Mouse (Mus musculus): ENCODE results near the gene Kcne3. TPM values are rescaled to one million over a fixed set of nuclear protein-coding genes. Genes with fewer than 3 reads are reported as not detected.

The Kcne3 gene
- polyA plus RNA-seq, 1 experiment = 193 TPM

DNA sequence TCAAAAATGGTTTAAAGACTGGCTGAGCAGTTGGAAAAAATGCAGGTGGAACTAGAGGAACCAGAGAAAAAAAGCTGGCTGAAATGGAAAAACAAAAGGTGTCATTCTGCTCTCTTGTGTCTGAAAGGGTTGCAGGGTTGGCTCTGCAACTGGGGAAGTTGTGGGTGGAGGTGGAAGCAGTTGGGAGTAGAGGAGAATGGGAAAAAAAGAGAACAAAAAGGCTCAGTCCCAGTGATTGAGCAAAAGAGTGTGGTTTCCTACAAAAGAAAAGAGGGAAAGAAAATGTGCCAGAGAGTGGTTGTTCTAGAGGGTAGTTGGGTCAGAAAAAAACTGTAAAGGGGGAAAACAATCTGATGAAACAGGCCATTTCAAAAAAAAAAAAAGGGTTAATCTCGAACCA lies 35.7 kb upstream of the Kcne3 start:
- Histone ChIP-seq H3K36me3 (ENCODE audit: control insufficient read depth, insufficient read depth, low read length) (no peaks in the 10 kb centered on the region), H3K4me3 (ENCODE audit: control insufficient read depth, low read depth, low read length) (no peak overlapping the region), H3K27me3 (ENCODE audit: control insufficient read depth, insufficient read depth, low read length) (no peaks in the 10 kb centered on the region), H3K27ac (ENCODE audit: control insufficient read depth, insufficient read depth, low read depth, low read length) (no peak overlapping the region), H3K4me1 (ENCODE audit: control insufficient read depth, insufficient read depth, low read length) (peaks cover 3% of the 10 kb centered on the region)
- no peak for TF ChIP-seq CTCF (IDR thresholded peaks at IDR 0.05; ENCODE audit: control insufficient read depth, insufficient read depth, insufficient replicate concordance, low read depth, low read length)
- TF ChIP-seq POLR2A (IDR thresholded peaks at IDR 0.05; ENCODE audit: control insufficient read depth, low read depth, low read length) = no peak

DNA sequence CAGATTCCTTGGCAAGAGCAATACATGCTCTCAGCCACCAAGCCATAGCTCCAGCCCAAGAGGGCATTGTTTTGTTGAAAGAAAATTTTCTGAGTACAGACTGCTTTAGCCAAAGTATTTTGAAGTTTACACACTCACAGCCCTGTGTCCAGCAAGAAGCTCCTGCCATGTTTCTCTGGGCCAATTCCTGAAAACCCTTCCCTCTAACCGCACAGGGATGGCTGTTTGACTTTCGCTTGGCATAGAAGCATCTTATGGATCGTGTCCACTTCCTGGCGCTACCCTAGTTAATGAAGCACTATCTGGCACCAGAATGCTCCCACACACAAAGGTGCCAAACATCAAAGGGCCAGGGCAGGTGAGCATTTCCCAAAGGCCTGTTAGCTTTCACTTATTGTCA lies 27.7 kb upstream of the Kcne3 start:
- H3K36me3 ChIP-seq (ENCODE audit: control insufficient read depth, insufficient read depth, low read length) = no peaks in the 10 kb centered on the region
- TF ChIP-seq POLR2A (IDR thresholded peaks at IDR 0.05; ENCODE audit: control insufficient read depth, low read depth, low read length) (no peak), CTCF (IDR thresholded peaks at IDR 0.05; ENCODE audit: control insufficient read depth, insufficient read depth, insufficient replicate concordance, low read depth, low read length) (no peak)
- peak overlapping the region; percentile 45; the same call in 1 of the 2 replicates for H3K4me3 ChIP-seq (ENCODE audit: control insufficient read depth, low read depth, low read length)
- no peak overlapping the region for H3K27ac ChIP-seq (ENCODE audit: control insufficient read depth, insufficient read depth, low read depth, low read length)
- no peaks in the 10 kb centered on the region for H3K27me3 ChIP-seq (ENCODE audit: control insufficient read depth, insufficient read depth, low read length)
- H3K4me1 ChIP-seq (ENCODE audit: control insufficient read depth, insufficient read depth, low read length) = peaks cover 7% of the 10 kb centered on the region

DNA sequence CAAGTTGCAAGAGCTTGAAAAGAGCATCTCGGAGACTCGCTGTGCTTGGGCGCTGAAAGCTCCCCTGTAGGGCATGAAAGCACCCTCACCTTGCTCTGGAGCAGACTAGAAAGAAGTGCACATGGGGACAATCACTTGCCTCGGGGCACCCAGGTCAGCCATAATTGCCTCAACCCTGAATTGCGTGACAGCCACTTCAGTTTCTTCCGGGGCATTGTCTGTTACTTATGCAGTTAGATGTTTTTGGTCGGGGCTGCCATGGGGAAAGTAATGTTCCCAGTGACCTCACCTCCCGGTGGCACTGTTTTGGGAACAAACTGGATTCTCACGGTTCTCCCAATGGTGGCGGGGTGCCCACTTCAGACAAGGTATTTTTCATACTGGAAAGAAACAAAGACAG lies 26.2 kb upstream of the Kcne3 start:
- Histone ChIP-seq H3K27ac (ENCODE audit: control insufficient read depth, insufficient read depth, low read depth, low read length) (no peak overlapping the region), H3K4me1 (ENCODE audit: control insufficient read depth, insufficient read depth, low read length) (peaks cover 7% of the 10 kb centered on the region), H3K36me3 (ENCODE audit: control insufficient read depth, insufficient read depth, low read length) (no peaks in the 10 kb centered on the region), H3K4me3 (ENCODE audit: control insufficient read depth, low read depth, low read length) (peak overlapping the region; percentile 63), H3K27me3 (ENCODE audit: control insufficient read depth, insufficient read depth, low read length) (no peaks in the 10 kb centered on the region)
- TF ChIP-seq CTCF (IDR thresholded peaks at IDR 0.05; ENCODE audit: control insufficient read depth, insufficient read depth, insufficient replicate concordance, low read depth, low read length) (no peak), POLR2A (IDR thresholded peaks at IDR 0.05; ENCODE audit: control insufficient read depth, low read depth, low read length) (no peak)

DNA sequence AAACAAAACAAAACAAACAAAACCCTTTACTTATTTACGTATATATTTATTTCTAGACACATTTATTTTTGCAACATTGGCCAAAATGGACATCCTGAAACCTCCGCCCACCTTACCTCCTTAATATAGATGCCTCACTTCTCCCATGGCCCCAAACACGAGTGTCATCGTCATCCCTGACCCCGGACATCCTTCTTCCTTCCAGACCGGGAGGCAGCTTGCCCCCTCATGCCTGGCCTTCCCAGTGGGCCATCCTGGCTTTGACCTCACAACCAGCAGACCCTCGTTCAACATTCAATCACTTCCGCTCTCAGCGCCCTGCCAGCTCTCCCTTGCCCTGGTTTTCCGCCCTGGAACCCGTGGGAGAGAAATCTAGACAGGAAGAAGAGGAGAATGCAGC lies 25.7 kb upstream of the Kcne3 start:
- Histone ChIP-seq H3K36me3 (ENCODE audit: control insufficient read depth, insufficient read depth, low read length) (no peaks in the 10 kb centered on the region), H3K27me3 (ENCODE audit: control insufficient read depth, insufficient read depth, low read length) (no peaks in the 10 kb centered on the region)
- TF ChIP-seq POLR2A (IDR thresholded peaks at IDR 0.05; ENCODE audit: control insufficient read depth, low read depth, low read length) (no peak), CTCF (IDR thresholded peaks at IDR 0.05; ENCODE audit: control insufficient read depth, insufficient read depth, insufficient replicate concordance, low read depth, low read length) (no peak)

DNA sequence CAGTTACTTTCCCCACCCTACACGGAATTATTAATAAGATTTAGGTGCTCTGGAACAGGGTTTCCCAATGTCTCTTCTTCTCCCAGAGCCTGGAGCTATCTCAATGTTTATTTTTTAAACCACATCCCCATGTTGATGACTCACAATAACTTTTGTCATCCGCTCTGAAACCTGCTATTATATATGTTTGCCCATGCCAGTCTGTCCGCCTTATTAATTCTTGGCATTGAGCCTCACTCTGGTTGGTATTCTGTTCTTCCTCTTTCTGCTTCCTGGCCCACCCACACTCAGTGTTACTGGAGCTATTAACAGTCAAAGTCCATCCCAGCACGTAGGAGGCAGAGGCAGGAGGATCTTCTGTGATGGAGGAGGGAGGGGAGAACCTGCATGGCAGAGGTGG lies 18.6 kb upstream of the Kcne3 start:
- Histone ChIP-seq H3K4me1 (ENCODE audit: control insufficient read depth, insufficient read depth, low read length) (peaks cover 13% of the 10 kb centered on the region), H3K27me3 (ENCODE audit: control insufficient read depth, insufficient read depth, low read length) (no peaks in the 10 kb centered on the region), H3K4me3 (ENCODE audit: control insufficient read depth, low read depth, low read length) (no peak overlapping the region), H3K36me3 (ENCODE audit: control insufficient read depth, insufficient read depth, low read length) (no peaks in the 10 kb centered on the region), H3K27ac (ENCODE audit: control insufficient read depth, insufficient read depth, low read depth, low read length) (no peak overlapping the region)
- TF ChIP-seq POLR2A (IDR thresholded peaks at IDR 0.05; ENCODE audit: control insufficient read depth, low read depth, low read length) (no peak), CTCF (IDR thresholded peaks at IDR 0.05; ENCODE audit: control insufficient read depth, insufficient read depth, insufficient replicate concordance, low read depth, low read length) (no peak)

More for the DNA sequence above, 25.7 kb upstream of the Kcne3 start:
- peak overlapping the region; percentile 3 for H3K4me3 ChIP-seq (ENCODE audit: control insufficient read depth, low read depth, low read length)
- H3K27ac ChIP-seq (ENCODE audit: control insufficient read depth, insufficient read depth, low read depth, low read length) = no peak overlapping the region
- peaks cover 7% of the 10 kb centered on the region for H3K4me1 ChIP-seq (ENCODE audit: control insufficient read depth, insufficient read depth, low read length)

DNA sequence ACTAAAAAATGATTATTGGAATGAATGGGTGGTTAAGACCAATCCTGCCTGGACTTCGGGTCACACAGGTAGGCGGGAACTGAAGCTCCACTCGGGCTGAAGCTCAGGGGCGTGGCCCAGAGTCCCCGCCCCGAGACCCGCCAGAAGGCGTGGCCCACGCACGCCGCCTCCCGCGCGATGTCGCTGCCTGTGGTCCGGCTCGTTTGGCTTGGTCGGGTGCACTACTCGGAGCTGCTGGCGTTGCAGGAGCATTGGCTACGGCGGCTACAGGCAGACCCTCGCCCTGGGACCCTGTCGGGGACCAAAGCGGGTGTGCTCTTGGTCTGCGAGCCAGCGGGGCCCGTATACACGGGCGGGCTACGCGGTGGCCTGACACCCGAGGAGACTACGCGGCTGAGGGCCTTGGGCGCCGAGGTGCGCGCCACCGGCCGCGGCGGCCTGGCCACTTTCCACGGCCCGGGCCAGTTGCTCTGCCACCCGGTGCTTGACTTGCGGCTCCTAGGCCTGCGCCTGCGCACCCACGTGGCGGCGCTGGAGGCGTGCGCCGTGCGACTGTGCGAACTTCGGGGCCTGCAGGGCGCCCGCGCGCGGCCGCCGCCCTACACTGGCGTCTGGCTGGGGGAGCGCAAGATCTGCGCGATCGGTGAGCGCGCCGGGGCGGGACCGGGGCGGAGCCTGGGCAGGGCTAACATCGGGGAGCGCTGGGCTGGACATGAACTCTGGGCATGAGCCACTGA lies 17.0 kb upstream of the Kcne3 start, which contains the start of gene Lipt2:
TSS of gene Lipt2 (plus strand) at position 173 of the 737 bp plus-strand sequence.
- H3K4me1 ChIP-seq (ENCODE audit: control insufficient read depth, insufficient read depth, low read length) = peaks cover 13% of the 10 kb centered on the region
- peak within 1 kb of the TSS; percentile 97 for H3K4me3 ChIP-seq (ENCODE audit: control insufficient read depth, low read depth, low read length)
- no peak for TF ChIP-seq CTCF (IDR thresholded peaks at IDR 0.05; ENCODE audit: control insufficient read depth, insufficient read depth, insufficient replicate concordance, low read depth, low read length)
- peak; percentile 72; the same call in 1 of the 2 replicates for TF ChIP-seq POLR2A (IDR thresholded peaks at IDR 0.05; ENCODE audit: control insufficient read depth, low read depth, low read length)
- H3K36me3 ChIP-seq (ENCODE audit: control insufficient read depth, insufficient read depth, low read length) = no peaks in the 10 kb centered on the region
- no peaks in the 10 kb centered on the region for H3K27me3 ChIP-seq (ENCODE audit: control insufficient read depth, insufficient read depth, low read length)
- H3K27ac ChIP-seq (ENCODE audit: control insufficient read depth, insufficient read depth, low read depth, low read length) = peak within 1 kb of the TSS; percentile 95

DNA sequence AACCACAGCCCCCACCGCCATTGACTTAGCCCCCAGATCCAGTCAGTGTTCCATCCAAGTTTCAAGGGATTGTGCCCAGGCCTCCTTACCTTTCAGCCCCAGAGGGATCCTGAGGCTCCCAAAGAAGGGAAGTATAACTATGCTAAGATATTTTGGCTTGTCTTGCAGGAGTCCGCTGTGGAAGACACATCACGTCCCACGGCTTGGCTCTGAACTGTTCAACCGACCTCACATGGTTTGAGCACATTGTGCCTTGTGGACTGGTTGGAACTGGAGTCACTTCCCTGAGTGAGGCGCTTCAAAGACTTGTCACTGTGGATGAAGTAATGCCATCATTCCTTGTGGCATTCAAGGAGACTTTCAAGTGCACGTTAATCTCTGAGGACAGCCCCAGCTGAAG lies 16.3 kb upstream of the Kcne3 start:
- H3K4me3 ChIP-seq (ENCODE audit: control insufficient read depth, low read depth, low read length) = no peak overlapping the region
- TF ChIP-seq POLR2A (IDR thresholded peaks at IDR 0.05; ENCODE audit: control insufficient read depth, low read depth, low read length) (no peak), CTCF (IDR thresholded peaks at IDR 0.05; ENCODE audit: control insufficient read depth, insufficient read depth, insufficient replicate concordance, low read depth, low read length) (no peak)
- H3K27me3 ChIP-seq (ENCODE audit: control insufficient read depth, insufficient read depth, low read length) = no peaks in the 10 kb centered on the region
- H3K36me3 ChIP-seq (ENCODE audit: control insufficient read depth, insufficient read depth, low read length) = no peaks in the 10 kb centered on the region
- peaks cover 13% of the 10 kb centered on the region for H3K4me1 ChIP-seq (ENCODE audit: control insufficient read depth, insufficient read depth, low read length)
- H3K27ac ChIP-seq (ENCODE audit: control insufficient read depth, insufficient read depth, low read depth, low read length) = no peak overlapping the region; the same call in 1 of the 2 replicates
